Mouse (Mus musculus) embryonic fibroblast, embryonic 13.5 days (primary cell): ENCODE results near the gene Hnrnpa3.
"Not testable (repeated sequence)": the region's sequence is repeated elsewhere in the genome, so short reads cannot be mapped to it uniquely, and the experiment has no call there.

ENCODE experiments used
- CTCF ChIP-seq: IDR thresholded peaks from 2 replicates; pipeline ENCODE4 v1.5.1; 2011; ENCODE audit warnings: mild to moderate bottlenecking, control low read depth, low read length, moderate library complexity, borderline replicate concordance; ENCODE audit not compliant: insufficient read depth
- POLR2A ChIP-seq: IDR thresholded peaks from 2 replicates; pipeline ENCODE4 v1.6.1; 2011; ENCODE audit warnings: low read depth, mild to moderate bottlenecking, control low read depth, low read length, moderate library complexity

GRCm38 (mm10) chr2:75637822-75638221 is 21.2 kb upstream of the Hnrnpa3 start:
- TF ChIP-seq CTCF, POLR2A: not testable (repeated sequence)
